Comparison of ENCODE assay signal across 24 mouse cellular contexts in genomic region chr14:86926827-86927226, GRCm38 (mm10).
DNase-seq lines count a peak whose midpoint lies in the region; ATAC-seq lines count a peak whose summit lies in the region.
"Had no signal": no experiment of that assay in that cellular context is flagged by ENCODE, and none has a peak within 500 bp of the region (broad histone marks: within the 10 kb centered on the region; RNA-seq: fewer than 3 reads in every experiment).

No protein-coding gene starts in this region.

- no peak for DNase-seq in embryonic facial prominence, embryonic 14.5 days (ENCODE audit: low spot score)
- no peak for DNase-seq in embryonic facial prominence, embryonic 10.5 days (ENCODE audit: low spot score)
- DNase-seq in midbrain, embryonic 14.5 days, result peak; percentile 18
- DNase-seq in gastrocnemius, postnatal 14 days, result no peak
- DNase-seq: adrenal gland, adult 8-10 months; adrenal gland, postnatal 25 days; cerebellum, adult 18-20 months; cerebellum, adult 9-10 months; cerebellum, postnatal 14 days; gastrocnemius, adult 2 months; gastrocnemius, postnatal 25 days; heart, adult 2 months; heart, postnatal 14 days; heart, postnatal 4 days had no signal

- ATAC-seq in embryonic facial prominence, embryonic 14.5 days (ENCODE audit: low read depth), result peak; percentile 47; the same call in 1 of the 2 replicates
- peak; percentile 53; the same call in 1 of the 2 replicates for ATAC-seq in forebrain, embryonic 13.5 days
- no peak for ATAC-seq in forebrain, embryonic 16.5 days
- ATAC-seq in midbrain, embryonic 14.5 days (ENCODE audit: low FRiP score, low TSS enrichment), result no peak
- no peak for ATAC-seq in midbrain, embryonic 15.5 days (replicated peaks)
- ATAC-seq: activated CD4-positive, CD25-positive, alpha-beta regulatory T cell, adult 4 months; intestine, postnatal 0 days had no signal

- no peaks in the 10 kb centered on the region for H3K4me1 ChIP-seq in embryonic facial prominence, embryonic 14.5 days (ENCODE audit: control insufficient read depth, insufficient read depth, low read length)
- H3K4me1 ChIP-seq in embryonic facial prominence, embryonic 10.5 days, result no peaks in the 10 kb centered on the region
- peaks cover 5% of the 10 kb centered on the region for H3K4me1 ChIP-seq in forebrain, embryonic 13.5 days
- H3K4me1 ChIP-seq in forebrain, embryonic 16.5 days (replicated peaks; ENCODE audit: control insufficient read depth, insufficient read depth, low read length), result no peaks in the 10 kb centered on the region
- no peaks in the 10 kb centered on the region for H3K4me1 ChIP-seq in midbrain, embryonic 14.5 days (ENCODE audit: control insufficient read depth, insufficient read depth, low read length)
- H3K4me1 ChIP-seq in midbrain, embryonic 15.5 days, result no peaks in the 10 kb centered on the region
- H3K4me1 ChIP-seq: embryonic facial prominence, embryonic 12.5 days; heart, embryonic 10.5 days; heart, embryonic 13.5 days; hindbrain, embryonic 15.5 days had no signal

- 69% methylated on average over 7 of the region's 7 CpGs for WGBS in embryonic facial prominence, embryonic 14.5 days
- WGBS in embryonic facial prominence, embryonic 10.5 days, result 84% methylated on average over 7 of the region's 7 CpGs
- 13% methylated on average over 7 of the region's 7 CpGs for WGBS in forebrain, embryonic 13.5 days
- WGBS in forebrain, embryonic 16.5 days, result 7% methylated on average over 7 of the region's 7 CpGs
- whole genome bisulfite sequencing in midbrain, embryonic 14.5 days, result 29% methylated on average over 7 of the region's 7 CpGs
- 27% methylated on average over 7 of the region's 7 CpGs for WGBS in midbrain, embryonic 15.5 days

- no peaks in the 10 kb centered on the region for H3K9me3 ChIP-seq in embryonic facial prominence, embryonic 14.5 days (ENCODE audit: control insufficient read depth, low read length)
- no peaks in the 10 kb centered on the region for H3K9me3 ChIP-seq in embryonic facial prominence, embryonic 10.5 days
- no peaks in the 10 kb centered on the region for H3K9me3 ChIP-seq in forebrain, embryonic 13.5 days (replicated peaks)
- H3K9me3 ChIP-seq in forebrain, embryonic 16.5 days (ENCODE audit: control insufficient read depth, low read length), result no peaks in the 10 kb centered on the region
- no peaks in the 10 kb centered on the region for H3K9me3 ChIP-seq in midbrain, embryonic 14.5 days (ENCODE audit: control insufficient read depth, low read length)
- H3K9me3 ChIP-seq in midbrain, embryonic 15.5 days, result no peaks in the 10 kb centered on the region
- H3K9me3 ChIP-seq: embryonic facial prominence, embryonic 12.5 days; heart, embryonic 10.5 days; heart, embryonic 13.5 days; hindbrain, embryonic 15.5 days had no signal

- H3K27ac ChIP-seq in embryonic facial prominence, embryonic 14.5 days (replicated peaks; ENCODE audit: low read depth, low read length), result no peak overlapping the region
- H3K27ac ChIP-seq in embryonic facial prominence, embryonic 10.5 days (replicated peaks), result no peak overlapping the region
- no peak overlapping the region for H3K27ac ChIP-seq in forebrain, embryonic 13.5 days
- H3K27ac ChIP-seq in forebrain, embryonic 16.5 days (ENCODE audit: low read length), result no peak overlapping the region
- no peak overlapping the region for H3K27ac ChIP-seq in midbrain, embryonic 14.5 days (replicated peaks; ENCODE audit: low read depth, low read length)
- no peak overlapping the region for H3K27ac ChIP-seq in midbrain, embryonic 15.5 days
- H3K27ac ChIP-seq: embryonic facial prominence, embryonic 12.5 days; gastrocnemius, adult 2 months; heart, adult 2 months; heart, embryonic 10.5 days; heart, embryonic 13.5 days; hindbrain, embryonic 15.5 days had no signal

- intact Hi-C loops in gastrocnemius, postnatal 14 days (cut with DNase I; ENCODE audit: low total_unique reads), result no loop called here

- no peaks in the 10 kb centered on the region for H3K36me3 ChIP-seq in embryonic facial prominence, embryonic 14.5 days (ENCODE audit: control insufficient read depth, insufficient read depth, low read length)
- H3K36me3 ChIP-seq in embryonic facial prominence, embryonic 10.5 days (replicated peaks), result no peaks in the 10 kb centered on the region
- no peaks in the 10 kb centered on the region for H3K36me3 ChIP-seq in forebrain, embryonic 13.5 days (ENCODE audit: poor library complexity, severe bottlenecking)
- H3K36me3 ChIP-seq in forebrain, embryonic 16.5 days (ENCODE audit: control insufficient read depth, insufficient read depth), result no peaks in the 10 kb centered on the region
- no peaks in the 10 kb centered on the region for H3K36me3 ChIP-seq in midbrain, embryonic 14.5 days (ENCODE audit: control insufficient read depth, insufficient read depth, low read length)
- H3K36me3 ChIP-seq in midbrain, embryonic 15.5 days (replicated peaks), result no peaks in the 10 kb centered on the region
- H3K36me3 ChIP-seq: embryonic facial prominence, embryonic 12.5 days; heart, embryonic 10.5 days; heart, embryonic 13.5 days; hindbrain, embryonic 15.5 days had no signal

- H3K27me3 ChIP-seq in embryonic facial prominence, embryonic 14.5 days (replicated peaks; ENCODE audit: control insufficient read depth, insufficient read depth, low read length), result no peaks in the 10 kb centered on the region
- H3K27me3 ChIP-seq in embryonic facial prominence, embryonic 10.5 days (replicated peaks; ENCODE audit: low read depth, poor library complexity, severe bottlenecking), result no peaks in the 10 kb centered on the region
- no peaks in the 10 kb centered on the region for H3K27me3 ChIP-seq in forebrain, embryonic 13.5 days
- no peaks in the 10 kb centered on the region for H3K27me3 ChIP-seq in forebrain, embryonic 16.5 days (replicated peaks; ENCODE audit: control insufficient read depth, insufficient read depth, low read length)
- H3K27me3 ChIP-seq in midbrain, embryonic 14.5 days (ENCODE audit: control insufficient read depth, insufficient read depth, low read length), result no peaks in the 10 kb centered on the region
- no peaks in the 10 kb centered on the region for H3K27me3 ChIP-seq in midbrain, embryonic 15.5 days (replicated peaks)
- H3K27me3 ChIP-seq: embryonic facial prominence, embryonic 12.5 days; heart, embryonic 13.5 days; hindbrain, embryonic 15.5 days had no signal

- no peak overlapping the region for H3K4me2 ChIP-seq in embryonic facial prominence, embryonic 14.5 days (ENCODE audit: low read depth, low read length)
- no peak overlapping the region for H3K4me2 ChIP-seq in forebrain, embryonic 13.5 days
- H3K4me2 ChIP-seq in forebrain, embryonic 16.5 days (ENCODE audit: low read length), result no peak overlapping the region
- no peak overlapping the region for H3K4me2 ChIP-seq in midbrain, embryonic 14.5 days (ENCODE audit: low read length)
- H3K4me2 ChIP-seq in midbrain, embryonic 15.5 days, result no peak overlapping the region
- H3K4me2 ChIP-seq: embryonic facial prominence, embryonic 12.5 days; heart, embryonic 13.5 days; hindbrain, embryonic 15.5 days had no signal

- no peak overlapping the region for H3K9ac ChIP-seq in embryonic facial prominence, embryonic 14.5 days (ENCODE audit: low read depth, low read length)
- no peak overlapping the region for H3K9ac ChIP-seq in forebrain, embryonic 13.5 days
- no peak overlapping the region for H3K9ac ChIP-seq in forebrain, embryonic 16.5 days (replicated peaks; ENCODE audit: low read depth, low read length)
- no peak overlapping the region for H3K9ac ChIP-seq in midbrain, embryonic 14.5 days (replicated peaks; ENCODE audit: low read length)
- no peak overlapping the region for H3K9ac ChIP-seq in midbrain, embryonic 15.5 days
- H3K9ac ChIP-seq: embryonic facial prominence, embryonic 12.5 days; heart, embryonic 13.5 days; hindbrain, embryonic 15.5 days had no signal

- no peak overlapping the region for H3K4me3 ChIP-seq in embryonic facial prominence, embryonic 14.5 days (ENCODE audit: low read depth, low read length)
- H3K4me3 ChIP-seq in embryonic facial prominence, embryonic 10.5 days, result no peak overlapping the region
- H3K4me3 ChIP-seq in forebrain, embryonic 13.5 days, result no peak overlapping the region
- H3K4me3 ChIP-seq in forebrain, embryonic 16.5 days (replicated peaks; ENCODE audit: low read length), result no peak overlapping the region
- H3K4me3 ChIP-seq in midbrain, embryonic 14.5 days (replicated peaks; ENCODE audit: low read depth, low read length), result no peak overlapping the region
- H3K4me3 ChIP-seq in midbrain, embryonic 15.5 days, result no peak overlapping the region
- H3K4me3 ChIP-seq: embryonic facial prominence, embryonic 12.5 days; erythroblast, embryonic 14.5 days; gastrocnemius, adult 2 months; heart, adult 2 months; heart, embryonic 10.5 days; heart, embryonic 13.5 days; hindbrain, embryonic 15.5 days had no signal

Comparison
In these comparisons a context has a peak if more than half of its experiments do, and no peak if none do; other contexts are left out.
1. ATAC-seq: peak in embryonic facial prominence, embryonic 14.5 days (single experiment) and forebrain, embryonic 13.5 days (single experiment); none in forebrain, embryonic 16.5 days (single experiment), midbrain, embryonic 14.5 days (single experiment) and midbrain, embryonic 15.5 days (single experiment).